Mouse (Mus musculus) thymus, postnatal 4 days (tissue): ENCODE measurements around the gene Nt5c3b.

Experiments used
- DNase-seq: peaks from one replicate; pipeline ENCODE4 v3.0.0; 2021

Gene Nt5c3b

GRCm38 (mm10) chr11:100376746-100377389, 64.7 kb downstream of the Nt5c3b start:
- DNase-seq, result no peak

GRCm38 (mm10) chr11:100376005-100376404, 65.6 kb downstream of the Nt5c3b start:
- DNase-seq, result no peak

GRCm38 (mm10) chr11:100375127-100375526, 66.5 kb downstream of the Nt5c3b start:
- DNase-seq, result no peak
